Mouse (Mus musculus): ENCODE data around the gene Gm7298. TPM values are rescaled to one million over a fixed set of nuclear protein-coding genes. Genes with fewer than 3 reads are reported as not detected.
"Not testable (repeated sequence)": the region's sequence is repeated elsewhere in the genome, so short reads cannot be mapped to it uniquely, and the experiment has no call there.

The Gm7298 gene
- polyA plus RNA-seq (2014; fragmentation: Nextera tagmentation; extraction: Ambion mirVana), result not detected in 2 replicates

- ATAC-seq (ENCODE audit: low read depth) (no peak), DNase-seq (ENCODE audit: low spot score) (no peak)
- Histone ChIP-seq H3K9me3 (ENCODE audit: control insufficient read depth, low read length) (no peaks in the 10 kb centered on the region), H3K4me1 (ENCODE audit: control insufficient read depth, insufficient read depth, low read length) (no peaks in the 10 kb centered on the region), H3K4me3 (ENCODE audit: low read depth, low read length) (no peak within 1 kb of the TSS), H3K27me3 (replicated peaks; ENCODE audit: control insufficient read depth, insufficient read depth, low read length) (no peaks in the 10 kb centered on the region), H3K9ac (ENCODE audit: low read depth, low read length) (no peak within 1 kb of the TSS), H3K27ac (replicated peaks; ENCODE audit: low read depth, low read length) (no peak within 1 kb of the TSS), H3K36me3 (ENCODE audit: control insufficient read depth, insufficient read depth, low read length) (no peaks in the 10 kb centered on the region), H3K4me2 (ENCODE audit: low read depth, low read length) (no peak within 1 kb of the TSS)
- 84% methylated on average over 3 of the region's 3 CpGs for WGBS
These were observed at the start of gene Gm7298 for GRCm38 (mm10) chr6:121732632-121733031. TSS of gene Gm7298 (plus strand) at chr6:121732932.

GRCm38 (mm10) chr6:121828034-121828433 lies 95.3 kb downstream of the Gm7298 start:
- Histone ChIP-seq H3K9ac (ENCODE audit: low read depth, low read length) (no peak overlapping the region), H3K4me2 (ENCODE audit: low read depth, low read length) (no peak overlapping the region), H3K4me1 (ENCODE audit: control insufficient read depth, insufficient read depth, low read length) (no peaks in the 10 kb centered on the region), H3K27me3 (replicated peaks; ENCODE audit: control insufficient read depth, insufficient read depth, low read length) (no peaks in the 10 kb centered on the region), H3K36me3 (ENCODE audit: control insufficient read depth, insufficient read depth, low read length) (no peaks in the 10 kb centered on the region), H3K4me3 (ENCODE audit: low read depth, low read length) (no peak overlapping the region), H3K9me3 (ENCODE audit: control insufficient read depth, low read length) (no peaks in the 10 kb centered on the region), H3K27ac (replicated peaks; ENCODE audit: low read depth, low read length) (no peak overlapping the region)
- WGBS, result 84% methylated on average over 4 of the region's 4 CpGs
- ATAC-seq (ENCODE audit: low read depth) (no peak), DNase-seq (ENCODE audit: low spot score) (no peak)

DNA sequence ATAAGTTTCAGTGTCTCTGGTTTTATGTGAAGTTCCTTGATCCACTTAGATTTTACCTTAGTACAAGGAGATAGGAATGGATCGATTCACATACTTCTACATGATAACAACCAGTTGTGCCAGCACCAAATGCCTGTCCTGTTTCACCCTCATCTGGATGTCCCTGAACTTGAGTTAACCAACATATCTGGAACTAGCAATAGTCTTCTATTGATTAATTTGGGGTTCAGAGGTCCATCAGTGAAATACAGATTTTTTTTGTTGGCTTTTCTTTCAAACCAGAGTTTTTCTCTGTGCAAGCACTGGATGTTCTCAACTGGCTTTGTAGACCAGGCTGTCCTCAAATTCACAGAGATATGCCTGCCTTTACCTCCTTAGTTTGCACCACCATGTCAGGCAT lies 103.6 kb downstream of the Gm7298 start:
- WGBS, result 94% methylated on average over 1 of the region's 1 CpGs
- no peak overlapping the region for H3K27ac ChIP-seq (replicated peaks; ENCODE audit: low read depth, low read length)
- H3K4me2 ChIP-seq (ENCODE audit: low read depth, low read length), result no peak overlapping the region
- DNase-seq (ENCODE audit: low spot score) (no peak), ATAC-seq (ENCODE audit: low read depth) (no peak)
- H3K9me3 ChIP-seq (ENCODE audit: control insufficient read depth, low read length), result no peaks in the 10 kb centered on the region
- H3K4me3 ChIP-seq (ENCODE audit: low read depth, low read length), result no peak overlapping the region
- H3K9ac ChIP-seq (ENCODE audit: low read depth, low read length), result no peak overlapping the region
- no peaks in the 10 kb centered on the region for H3K4me1 ChIP-seq (ENCODE audit: control insufficient read depth, insufficient read depth, low read length)
- no peaks in the 10 kb centered on the region for H3K27me3 ChIP-seq (replicated peaks; ENCODE audit: control insufficient read depth, insufficient read depth, low read length)
- H3K36me3 ChIP-seq (ENCODE audit: control insufficient read depth, insufficient read depth, low read length), result no peaks in the 10 kb centered on the region

DNA sequence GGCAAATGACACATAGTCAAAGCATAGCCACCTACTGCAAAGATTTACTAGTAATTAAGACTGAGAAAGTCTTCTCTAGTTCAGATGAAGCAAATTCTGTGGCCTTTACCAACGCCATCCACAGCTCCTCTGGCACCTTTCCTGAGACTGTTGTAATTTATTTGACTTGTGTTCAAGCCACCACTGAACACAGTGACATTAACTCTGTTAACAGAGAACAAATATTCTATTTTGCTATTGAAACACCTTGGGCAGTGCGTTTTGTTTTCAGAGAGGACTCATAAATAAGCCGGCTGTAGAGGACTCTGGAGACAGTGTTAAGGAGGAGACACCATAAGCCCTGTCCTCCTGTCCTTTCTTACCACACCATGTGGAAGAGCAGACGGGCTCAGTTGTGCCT lies 105.5 kb downstream of the Gm7298 start, which contains the start of gene Mug1:
Mug1 (plus strand) TSS at position 271 of the 400 bp plus-strand sequence.
- not testable (repeated sequence) for H3K27me3 ChIP-seq (replicated peaks; ENCODE audit: control insufficient read depth, insufficient read depth, low read length); H3K9me3 ChIP-seq (ENCODE audit: control insufficient read depth, low read length); H3K4me3 ChIP-seq (ENCODE audit: low read depth, low read length); ATAC-seq (ENCODE audit: low read depth); H3K36me3 ChIP-seq (ENCODE audit: control insufficient read depth, insufficient read depth, low read length); DNase-seq (ENCODE audit: low spot score); H3K27ac ChIP-seq (replicated peaks; ENCODE audit: low read depth, low read length); H3K4me2 ChIP-seq (ENCODE audit: low read depth, low read length); H3K4me1 ChIP-seq (ENCODE audit: control insufficient read depth, insufficient read depth, low read length); H3K9ac ChIP-seq (ENCODE audit: low read depth, low read length)
- 84% methylated on average over 4 of the region's 4 CpGs for whole genome bisulfite sequencing

Other genes starting within 250 kb of the Gm7298 start
- gene A2m, start 97.6 kb upstream of the Gm7298 start, polyA plus RNA-seq (2014; fragmentation: Nextera tagmentation; extraction: Ambion mirVana), result 2.4 and 3.1 TPM in 2 replicates
- not detected in 2 replicates for gene Mug1, start 105.6 kb downstream of the Gm7298 start, polyA plus RNA-seq (2014; fragmentation: Nextera tagmentation; extraction: Ambion mirVana)